Mouse (Mus musculus) forebrain, embryonic 11.5 days (tissue): ENCODE measurements around the gene Tspan9. TPM values are rescaled to one million over a fixed set of nuclear protein-coding genes. Genes with fewer than 3 reads are reported as not detected.
A peak's percentile ranks its signal among the peaks of the same experiment; 100 is the strongest.

Experiments
- ATAC-seq: fragments of 200-750 bp; cut with Nextera tagmentation; replicated peaks from 2 replicates; pipeline ENCODE4 v1.8.0; 2017; ENCODE audit warnings: moderate TSS enrichment; ENCODE audit not compliant: low FRiP score
- DNase-seq: peaks from one replicate; pipeline ENCODE4 v3.0.0-alpha.2; 2017; ENCODE audit warnings: low spot score
- H3K27ac ChIP-seq: fragments of 300-500 bp; sonication (generic); 2 replicates; pipeline ENCODE4 v1.5.1; 2014; ENCODE audit warnings: low read depth, low read length
- H3K27me3 ChIP-seq: fragments of 300-500 bp; sonication (generic); 2 replicates; pipeline ENCODE4 v1.6.1; 2014; ENCODE audit warnings: mild to moderate bottlenecking, low read length, mixed read lengths; ENCODE audit not compliant: control insufficient read depth, insufficient read depth
- H3K36me3 ChIP-seq: fragments of 300-500 bp; sonication (generic); 2 replicates; pipeline ENCODE4 v1.6.1; 2014; ENCODE audit warnings: mild to moderate bottlenecking, low read length, moderate library complexity, mixed read lengths; ENCODE audit not compliant: control insufficient read depth, insufficient read depth
- H3K4me1 ChIP-seq: fragments of 300-500 bp; sonication (generic); replicated peaks from 2 replicates; pipeline ENCODE4 v1.6.1; 2014; ENCODE audit warnings: low read length, mixed read lengths; ENCODE audit not compliant: control insufficient read depth, insufficient read depth
- H3K4me2 ChIP-seq: fragments of 300-500 bp; sonication (generic); 2 replicates; pipeline ENCODE4 v1.6.1; 2014; ENCODE audit warnings: low read depth, mild to moderate bottlenecking, low read length, moderate library complexity, mixed read lengths; ENCODE audit not compliant: severe bottlenecking
- H3K4me3 ChIP-seq: fragments of 300-500 bp; sonication (generic); 2 replicates; pipeline ENCODE4 v1.5.1; 2014; ENCODE audit warnings: low read depth, low read length
- H3K9ac ChIP-seq: fragments of 300-500 bp; sonication (generic); 2 replicates; pipeline ENCODE4 v1.6.1; 2014; ENCODE audit warnings: low read length
- H3K9me3 ChIP-seq: fragments of 300-500 bp; sonication (generic); 2 replicates; pipeline ENCODE4 v1.6.1; 2016; ENCODE audit warnings: low read length, mixed read lengths; ENCODE audit not compliant: control insufficient read depth
- WGBS: fragments of 180-500 bp; shearing (Covaris S2); extraction: QIAGEN DNeasy Blood & Tissue Kit; methylation state at CpG from one replicate; pipeline ENCODE4 v1.1.7; 2014; 5-methylcytosine and 5-hydroxymethylcytosine counted together
- polyA plus RNA-seq: library from polyadenylated mRNA; unstranded; fragments of >200 nt; fragmentation: Nextera tagmentation; extraction: Ambion mirVana; gene quantifications from 2 replicates; pipeline ENCODE4 v1.2.1, GENCODE M21; 2014

Tspan9 gene
- polyA plus RNA-seq, 1 experiment from 2014 or later: 39.6 TPM

DNA sequence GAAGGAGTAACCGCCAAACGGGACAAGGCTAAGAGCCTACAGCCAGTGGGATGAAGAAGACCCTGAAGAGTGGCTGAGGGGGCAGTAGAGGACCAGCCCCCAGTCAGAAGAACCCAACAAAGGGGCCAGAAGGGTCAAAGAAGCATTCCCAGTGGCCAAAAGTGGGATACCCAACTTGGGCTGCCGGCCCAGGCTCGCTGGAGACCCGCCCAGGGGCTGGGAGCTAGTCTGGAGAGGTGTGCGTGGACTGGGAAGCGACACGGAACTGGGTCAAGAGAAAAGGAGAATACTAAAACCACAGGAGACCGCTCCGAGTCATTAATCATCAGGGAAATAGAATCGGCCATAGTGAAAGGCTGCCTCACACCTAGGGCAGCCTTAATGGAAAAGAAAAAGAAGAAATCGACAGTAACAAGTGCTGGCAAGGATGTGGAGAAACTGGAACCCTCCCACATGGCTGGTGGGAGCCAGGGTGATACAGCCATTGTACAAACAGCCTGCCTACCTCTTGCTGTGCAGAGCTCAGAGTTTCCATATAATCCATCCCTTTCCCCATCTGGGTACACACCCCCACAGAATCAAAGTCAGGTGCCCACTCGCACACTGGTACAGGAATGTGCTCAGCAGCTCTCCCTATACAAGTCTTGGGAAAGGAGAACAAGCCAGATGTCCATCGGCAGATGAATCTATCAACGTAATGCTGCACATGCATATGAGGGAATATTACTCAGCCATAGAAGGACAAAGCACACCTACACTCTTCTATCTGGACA is 49.4 kb downstream of the Tspan9 start:
- Histone ChIP-seq H3K36me3 (no peaks in the 10 kb centered on the region), H3K4me3 (no peak overlapping the region), H3K9me3 (no peaks in the 10 kb centered on the region), H3K4me2 (no peak overlapping the region), H3K27ac (no peak overlapping the region), H3K9ac (no peak overlapping the region), H3K27me3 (no peaks in the 10 kb centered on the region), H3K4me1 (0 out of 2 replicates have a peak, but pooled peaks cover 3% of the 10 kb centered on the region)
- DNase-seq: no peak
- 84% methylated on average over 15 of the region's 15 CpGs for WGBS
- ATAC-seq: no peak

DNA sequence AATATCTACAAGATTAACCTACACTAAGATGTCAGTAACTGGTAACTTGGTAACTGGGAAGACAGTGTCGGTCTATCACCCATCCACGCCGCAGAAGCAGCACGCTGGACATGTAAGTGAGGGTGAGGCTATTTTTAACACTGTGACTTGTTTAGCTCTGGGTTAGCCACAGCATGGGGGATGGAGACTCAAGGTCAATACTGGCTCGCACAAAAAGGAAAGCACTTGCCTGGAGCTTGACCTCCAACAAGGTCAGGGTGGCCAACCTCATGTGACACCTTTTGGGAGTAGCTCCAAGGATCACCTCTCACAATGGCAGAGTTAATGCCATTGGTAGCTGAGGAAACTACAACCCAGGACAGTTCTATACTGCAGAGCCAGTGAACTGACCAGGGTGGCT is 50.8 kb downstream of the Tspan9 start:
- no peak for DNase-seq
- ATAC-seq: no peak
- H3K4me2 ChIP-seq: no peak overlapping the region
- no peak overlapping the region for H3K9ac ChIP-seq
- H3K36me3 ChIP-seq: no peaks in the 10 kb centered on the region
- H3K27me3 ChIP-seq: no peaks in the 10 kb centered on the region
- WGBS: 88% methylated on average over 5 of the region's 5 CpGs
- H3K4me3 ChIP-seq: no peak overlapping the region
- no peak overlapping the region for H3K27ac ChIP-seq
- no peaks in the 10 kb centered on the region for H3K9me3 ChIP-seq
- 0 out of 2 replicates have a peak, but pooled peaks cover 3% of the 10 kb centered on the region for H3K4me1 ChIP-seq

DNA sequence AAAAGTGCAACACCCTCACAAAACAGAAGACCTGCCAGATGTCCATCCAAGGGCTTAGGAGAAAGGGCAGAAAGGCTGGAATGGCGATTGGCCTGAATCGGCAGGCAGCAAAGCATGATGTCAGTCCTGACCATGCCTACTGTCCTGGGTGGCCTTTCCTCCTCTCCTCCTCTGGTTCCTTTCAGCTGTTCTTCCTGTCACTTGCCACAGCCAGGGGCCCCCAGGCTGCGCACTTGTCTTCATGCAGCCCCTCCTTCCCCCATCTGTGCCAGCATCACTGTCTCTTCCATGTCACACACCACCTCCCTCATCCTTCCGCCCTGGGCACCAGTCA is 51.6 kb downstream of the Tspan9 start:
- H3K4me1 ChIP-seq: 0 out of 2 replicates have a peak, but pooled peaks cover 3% of the 10 kb centered on the region
- WGBS: 86% methylated on average over 4 of the region's 4 CpGs
- no peak; the same call in 1 of the 2 replicates for ATAC-seq

DNA sequence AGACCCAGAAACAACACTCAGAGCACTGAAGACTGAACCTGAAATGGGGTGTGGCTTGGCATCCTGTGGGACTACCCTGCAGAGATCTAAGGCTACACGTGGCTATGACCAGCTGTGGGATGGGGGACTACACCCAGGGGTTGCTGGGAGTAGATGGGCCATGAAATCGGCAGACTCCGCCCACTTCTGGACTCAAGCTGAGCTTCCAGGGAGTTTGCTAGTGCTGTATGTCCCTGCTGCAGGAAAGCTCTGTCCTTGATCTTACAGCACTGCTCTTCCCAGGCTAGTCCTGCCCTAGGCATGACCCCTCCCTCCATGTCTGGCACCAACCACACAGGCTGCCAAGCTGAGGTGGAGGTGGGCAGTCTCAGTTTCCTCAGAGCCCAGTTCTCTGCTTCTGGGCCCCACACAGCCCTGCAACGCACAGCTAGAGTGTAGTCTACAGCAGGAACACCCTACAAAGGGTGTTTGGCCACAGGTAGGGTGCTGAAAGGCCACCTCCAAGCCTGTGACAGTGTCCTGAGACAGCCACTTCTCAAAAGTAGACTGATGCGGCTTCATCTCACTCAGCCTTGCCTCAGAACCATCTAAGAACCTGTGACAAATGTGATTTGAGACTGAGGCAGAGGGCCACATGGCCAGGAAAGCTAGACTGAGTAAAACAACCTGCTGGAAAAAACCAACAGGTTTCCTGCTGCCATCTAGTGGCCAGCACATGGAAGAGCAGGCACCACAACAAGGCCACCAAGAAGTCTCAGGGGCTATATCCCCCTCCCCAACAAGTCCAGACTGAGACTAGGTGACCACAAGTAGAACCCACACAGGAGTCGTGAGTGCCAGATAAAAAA is 52.2 kb downstream of the Tspan9 start:
- Histone ChIP-seq H3K9ac (no peak overlapping the region), H3K4me3 (no peak overlapping the region), H3K27me3 (no peaks in the 10 kb centered on the region), H3K4me2 (no peak overlapping the region), H3K4me1 (0 out of 2 replicates have a peak, but pooled peaks cover 3% of the 10 kb centered on the region), H3K36me3 (no peaks in the 10 kb centered on the region), H3K9me3 (no peaks in the 10 kb centered on the region), H3K27ac (no peak overlapping the region)
- peak; percentile 79 for DNase-seq
- ATAC-seq: peak; percentile 57
- WGBS: 33% methylated on average over 6 of the region's 6 CpGs

More for the DNA sequence above, 51.6 kb downstream of the Tspan9 start:
- H3K4me2 ChIP-seq: no peak overlapping the region
- H3K9ac ChIP-seq: no peak overlapping the region
- H3K27ac ChIP-seq: no peak overlapping the region
- no peak for DNase-seq
- H3K9me3 ChIP-seq: no peaks in the 10 kb centered on the region
- H3K4me3 ChIP-seq: no peak overlapping the region
- H3K36me3 ChIP-seq: no peaks in the 10 kb centered on the region
- no peaks in the 10 kb centered on the region for H3K27me3 ChIP-seq

DNA sequence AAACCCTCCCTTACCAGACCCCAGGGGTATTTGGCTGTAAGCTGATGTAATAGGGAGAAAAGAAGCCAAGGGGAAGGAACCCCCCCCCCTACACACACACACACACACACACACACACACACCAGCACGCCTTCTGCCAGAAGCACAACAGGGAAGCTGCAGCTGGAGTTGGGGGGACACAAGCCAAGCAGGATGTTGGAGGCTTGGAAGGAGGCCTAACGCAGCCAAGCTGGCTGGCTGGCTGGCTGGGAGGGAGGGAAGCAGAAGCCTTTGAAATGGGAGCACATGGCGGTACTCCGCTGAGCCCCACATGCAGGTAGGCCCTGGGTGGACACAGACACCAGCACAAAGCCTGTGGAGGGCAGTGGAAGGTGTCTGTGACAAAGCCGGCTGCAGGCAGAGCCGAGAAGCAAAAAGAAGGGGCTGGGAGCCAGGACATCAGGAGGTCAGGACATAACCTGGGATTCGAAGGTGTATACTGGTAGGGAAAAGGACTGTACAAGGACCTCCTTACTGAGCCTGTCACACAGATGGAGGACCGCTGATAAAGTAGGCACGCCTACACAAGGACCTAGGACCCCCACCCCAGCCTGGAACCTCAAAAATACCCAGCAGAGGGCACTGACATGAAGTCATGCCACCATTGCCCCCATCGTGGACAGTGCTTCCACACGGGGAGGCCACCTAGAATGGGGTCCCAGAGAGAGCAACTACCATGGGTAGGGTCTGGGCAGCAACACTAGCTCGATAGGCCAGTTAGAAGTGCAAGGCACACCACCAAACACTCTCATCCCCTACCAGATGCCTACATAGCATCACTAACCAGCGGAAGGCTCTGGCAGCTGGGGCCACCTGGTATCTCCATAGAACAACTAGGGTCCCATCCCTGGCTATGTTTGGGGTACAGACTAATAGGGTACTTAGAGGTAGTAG is 53.4 kb downstream of the Tspan9 start:
- Histone ChIP-seq H3K9ac (no peak overlapping the region), H3K36me3 (no peaks in the 10 kb centered on the region), H3K27me3 (no peaks in the 10 kb centered on the region), H3K4me2 (no peak overlapping the region), H3K4me1 (0 out of 2 replicates have a peak, but pooled peaks cover 3% of the 10 kb centered on the region), H3K9me3 (no peaks in the 10 kb centered on the region), H3K27ac (no peak overlapping the region), H3K4me3 (no peak overlapping the region)
- DNase-seq (no peak), ATAC-seq (no peak)
- WGBS: 79% methylated on average over 13 of the region's 13 CpGs

DNA sequence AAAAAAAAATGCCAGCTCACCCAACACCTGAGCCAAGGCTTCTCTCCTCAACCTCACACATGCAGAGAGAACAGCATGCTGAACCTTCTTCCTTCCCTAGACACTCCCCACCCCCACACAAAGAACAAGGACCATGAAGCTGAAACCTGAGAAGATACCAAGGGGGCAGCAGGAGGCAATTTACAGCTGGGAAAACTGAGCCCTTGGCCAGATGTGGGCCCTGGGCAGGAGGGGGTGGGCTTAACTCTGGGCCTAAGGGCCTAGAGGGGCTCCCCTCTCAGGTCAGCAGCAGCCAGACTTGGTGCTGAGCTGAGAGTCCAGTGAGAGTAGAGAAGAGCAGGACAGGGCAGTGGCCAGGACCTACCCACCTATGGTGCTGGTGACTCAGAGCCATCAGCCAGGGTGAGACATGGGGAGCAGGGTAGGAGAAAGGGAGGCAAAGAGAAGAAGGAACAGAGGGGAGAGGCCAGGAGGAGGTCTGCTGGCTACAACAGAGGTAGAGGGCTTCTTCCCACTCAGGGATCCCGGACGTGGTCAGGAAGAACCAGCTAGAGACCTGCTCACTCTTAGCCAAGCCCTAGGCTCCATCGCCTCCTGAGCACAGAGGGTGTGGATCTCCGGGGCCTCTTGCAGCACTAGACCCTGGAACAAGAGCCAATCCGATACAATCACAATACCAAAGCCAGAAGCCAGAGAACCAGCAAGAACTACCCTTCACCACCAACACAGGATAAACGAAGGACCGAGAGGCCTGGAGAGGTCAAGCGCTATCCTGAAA is 54.5 kb downstream of the Tspan9 start:
- no peak overlapping the region for H3K9ac ChIP-seq
- no peaks in the 10 kb centered on the region for H3K27me3 ChIP-seq
- 0 out of 2 replicates have a peak, but pooled peaks cover 3% of the 10 kb centered on the region for H3K4me1 ChIP-seq
- no peak overlapping the region for H3K4me3 ChIP-seq
- H3K36me3 ChIP-seq: no peaks in the 10 kb centered on the region
- DNase-seq: no peak
- H3K27ac ChIP-seq: no peak overlapping the region
- H3K9me3 ChIP-seq: no peaks in the 10 kb centered on the region
- ATAC-seq: no peak
- H3K4me2 ChIP-seq: no peak overlapping the region
- 73% methylated on average over 8 of the region's 8 CpGs for WGBS

DNA sequence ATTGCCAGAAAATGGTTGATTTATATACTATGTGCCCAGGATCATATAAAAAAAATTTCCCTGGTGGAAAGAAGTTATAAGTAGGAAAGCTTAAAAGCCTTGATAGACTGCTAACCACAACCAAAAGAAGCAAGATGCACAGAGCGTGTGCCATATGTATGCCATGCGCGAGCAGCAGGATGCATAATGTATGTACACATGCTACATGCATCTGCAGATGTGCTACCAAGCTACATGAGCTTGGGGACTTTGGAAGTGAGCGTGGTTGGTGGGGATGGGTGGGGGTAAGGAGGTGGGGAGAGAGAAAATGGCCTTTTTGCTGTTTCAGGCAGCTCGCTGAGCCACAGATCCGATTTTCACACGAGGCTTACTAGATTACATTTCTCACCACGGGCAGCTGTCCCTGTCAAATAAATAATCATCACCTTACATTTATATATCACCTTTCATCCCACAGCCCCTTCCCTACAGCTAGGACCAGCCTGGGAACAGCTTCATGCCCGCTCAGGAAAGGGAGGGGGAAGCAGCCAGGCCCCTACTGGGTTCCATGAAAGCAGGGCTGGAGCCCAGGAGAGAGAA is 57.8 kb downstream of the Tspan9 start:
- H3K9ac ChIP-seq: no peak overlapping the region
- no peaks in the 10 kb centered on the region for H3K4me1 ChIP-seq
- H3K4me2 ChIP-seq: no peak overlapping the region
- DNase-seq (no peak), ATAC-seq (no peak)
- no peaks in the 10 kb centered on the region for H3K9me3 ChIP-seq
- H3K36me3 ChIP-seq: no peaks in the 10 kb centered on the region
- no peak overlapping the region for H3K4me3 ChIP-seq
- 62% methylated on average over 9 of the region's 9 CpGs for WGBS
- H3K27ac ChIP-seq: no peak overlapping the region
- H3K27me3 ChIP-seq: no peaks in the 10 kb centered on the region
